Mouse (Mus musculus) heart, postnatal 14 days (tissue): ENCODE results near the gene Fdxr. TPM values are rescaled to one million over a fixed set of nuclear protein-coding genes. Genes with fewer than 3 reads are reported as not detected.

ENCODE experiments used
- DNase-seq, 2 experiments: peaks; one replicate each; pipeline ENCODE4 v3.0.0; 2021 to 2022
- intact Hi-C: fragments of 180-260 bp; cut with DNase I; formaldehyde crosslinking; loops from one replicate; pipeline ENCODE4 v1.15.1; 2025
- total RNA-seq, 2 experiments: library from RNA; stranded (reverse); gene quantifications; 2 replicates each; pipeline ENCODE4 v1.2.3; 2021

The Fdxr gene
- total RNA-seq, 2 experiments from 2014 or later = 7.0 to 7.5 TPM

DNA sequence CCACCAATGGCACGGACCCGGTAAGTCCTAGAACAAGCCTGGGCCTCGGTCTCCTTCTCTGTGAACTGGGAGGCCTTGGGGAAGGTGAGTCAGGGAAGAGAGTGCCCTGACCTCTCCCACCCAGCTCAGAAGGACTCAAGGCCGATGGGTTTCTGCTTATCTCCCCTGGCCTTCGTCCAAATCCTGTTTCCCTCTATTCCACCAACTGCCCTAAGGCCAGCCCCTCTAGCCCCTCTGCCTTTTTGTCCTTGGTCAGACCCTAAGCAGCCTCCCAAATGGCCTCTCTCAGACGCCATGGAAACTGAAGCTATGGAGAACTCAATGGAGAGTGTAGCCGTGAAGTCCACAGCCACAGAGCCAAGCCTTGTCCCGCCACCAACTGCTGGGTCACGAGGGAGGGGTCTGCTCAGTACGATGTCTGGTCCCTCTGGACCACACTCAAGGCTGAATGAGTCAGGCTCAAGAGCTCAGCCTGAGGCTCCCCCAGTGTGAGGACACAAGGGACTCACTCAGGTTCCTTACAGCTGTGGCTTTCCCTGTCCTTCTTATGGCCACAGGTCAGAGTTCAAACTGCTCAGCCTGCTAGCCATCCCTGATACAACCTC is 3.9 kb downstream of the Fdxr start:
- intact Hi-C loops = loop anchor here (5.0 kb wide), 1 partner anchor 41 kb away; no protein-coding TSS in a partner anchor
- DNase-seq = no peak

- DNase-seq = no peak
- intact Hi-C loops = loop anchor here (2.0 to 5.0 kb wide), 2 partner anchors 39 to 109 kb away; partner anchors contain the start of gene Slc9a3r1
These were observed 5.4 kb downstream of the Fdxr start for GRCm38 (mm10) chr11:115271481-115271880.

DNA sequence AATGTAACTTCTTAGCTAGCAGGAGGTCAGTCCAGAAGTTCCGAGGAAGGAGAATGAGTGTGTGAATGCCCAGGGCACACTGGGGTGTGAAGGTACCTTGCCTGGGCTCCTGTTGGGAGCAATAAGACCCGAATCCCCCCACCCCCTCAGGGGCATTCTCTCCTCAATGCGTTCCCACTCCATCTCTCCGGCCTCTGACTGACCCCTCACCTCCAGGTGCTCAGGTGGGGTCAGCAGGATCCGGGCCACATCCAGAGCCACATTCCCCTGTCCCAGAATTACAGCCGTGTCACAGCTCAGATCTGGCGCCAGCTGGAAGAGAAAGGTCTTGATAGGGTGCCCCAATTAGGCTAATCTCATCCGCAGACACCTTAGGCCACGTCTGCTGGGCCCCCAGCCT is 5.8 kb downstream of the Fdxr start:
- intact Hi-C loops = loop anchor here (2.0 to 5.0 kb wide), 2 partner anchors 39 to 108 kb away; partner anchors contain the start of gene Slc9a3r1
- no peak for DNase-seq

DNA sequence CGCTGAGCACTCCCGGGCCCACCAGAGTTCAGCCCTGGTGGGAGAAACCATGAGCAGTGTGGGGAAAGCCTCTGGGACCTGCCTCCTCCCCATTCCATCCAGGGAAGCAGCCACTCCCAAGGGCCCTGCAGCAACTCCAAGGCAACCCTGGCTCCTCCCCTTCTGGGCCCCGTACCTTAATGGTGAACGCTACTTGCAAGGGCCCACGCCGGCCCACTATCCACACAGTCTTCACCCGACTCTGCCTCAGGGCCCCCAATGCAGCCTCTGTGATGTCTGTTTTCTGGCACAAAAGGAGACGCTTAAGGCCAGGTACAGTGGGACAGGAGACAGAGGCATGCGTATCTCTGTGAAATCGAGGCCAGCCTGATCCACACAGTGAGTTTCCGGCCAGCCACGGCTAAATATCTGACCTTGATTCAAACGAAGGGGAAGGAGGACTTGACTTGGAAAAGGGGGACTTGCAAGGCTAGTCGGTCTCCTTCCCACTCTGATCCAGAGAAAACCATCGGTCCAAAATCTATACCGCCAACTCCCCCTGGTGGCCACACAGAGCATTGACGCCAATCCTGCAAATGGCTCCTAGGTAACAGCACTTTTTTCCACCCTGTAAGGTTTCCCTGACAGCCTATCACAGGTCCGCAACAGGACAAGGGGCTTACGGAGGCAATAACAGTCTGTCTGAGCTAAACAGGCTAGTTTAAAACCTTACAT is 6.5 kb downstream of the Fdxr start:
- DNase-seq = peak; percentile 80 to 87
- intact Hi-C loops = loop anchor here (1.0 to 5.0 kb wide), 3 partner anchors 38 to 108 kb away; partner anchors contain the start of gene Slc9a3r1

DNA sequence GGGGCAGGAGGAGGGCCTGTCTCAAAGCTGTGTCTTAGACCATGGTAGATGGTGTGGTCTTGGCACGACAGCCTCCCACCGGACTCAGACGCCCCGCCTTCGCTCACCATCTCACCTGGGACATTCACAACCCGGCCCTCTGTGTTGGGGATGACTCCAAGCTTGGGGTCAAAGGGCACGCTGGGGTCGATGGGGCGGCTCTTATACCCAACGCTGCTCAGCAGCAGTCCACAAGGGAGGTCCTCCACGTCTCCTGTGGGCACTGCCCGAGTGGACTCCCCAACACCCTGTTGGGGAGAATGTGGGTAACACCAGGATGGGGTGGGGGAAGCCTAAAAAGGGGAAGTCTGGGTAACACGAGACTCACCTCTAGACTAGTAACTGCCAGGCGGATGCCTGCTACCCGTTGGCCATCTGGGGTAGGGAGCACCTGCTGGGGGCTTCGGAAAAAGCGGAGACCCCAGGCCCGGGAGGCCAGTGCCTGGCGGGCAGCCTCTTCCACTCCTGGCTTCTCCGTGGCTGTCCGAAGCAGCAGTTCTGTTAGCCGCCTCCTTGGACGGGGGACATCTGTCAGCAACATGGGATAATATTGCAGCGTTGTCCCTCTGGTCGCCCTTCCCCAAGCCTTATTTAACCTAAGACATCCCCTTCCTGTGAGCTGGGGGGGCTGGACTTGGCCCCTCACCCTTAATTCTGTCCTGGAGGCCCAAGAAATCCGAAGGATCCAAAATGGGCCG is 7.4 kb downstream of the Fdxr start:
- intact Hi-C loops = loop anchor here (1.0 to 5.0 kb wide), 4 partner anchors 37 to 187 kb away; partner anchors contain the start of gene Slc9a3r1
- DNase-seq = no peak

GRCm38 (mm10) chr11:115267958-115268357 is 8.9 kb downstream of the Fdxr start:
- DNase-seq = no peak
- intact Hi-C loops = loop anchor here (5.0 kb wide), 1 partner anchor 186 kb away; no protein-coding TSS in a partner anchor

DNA sequence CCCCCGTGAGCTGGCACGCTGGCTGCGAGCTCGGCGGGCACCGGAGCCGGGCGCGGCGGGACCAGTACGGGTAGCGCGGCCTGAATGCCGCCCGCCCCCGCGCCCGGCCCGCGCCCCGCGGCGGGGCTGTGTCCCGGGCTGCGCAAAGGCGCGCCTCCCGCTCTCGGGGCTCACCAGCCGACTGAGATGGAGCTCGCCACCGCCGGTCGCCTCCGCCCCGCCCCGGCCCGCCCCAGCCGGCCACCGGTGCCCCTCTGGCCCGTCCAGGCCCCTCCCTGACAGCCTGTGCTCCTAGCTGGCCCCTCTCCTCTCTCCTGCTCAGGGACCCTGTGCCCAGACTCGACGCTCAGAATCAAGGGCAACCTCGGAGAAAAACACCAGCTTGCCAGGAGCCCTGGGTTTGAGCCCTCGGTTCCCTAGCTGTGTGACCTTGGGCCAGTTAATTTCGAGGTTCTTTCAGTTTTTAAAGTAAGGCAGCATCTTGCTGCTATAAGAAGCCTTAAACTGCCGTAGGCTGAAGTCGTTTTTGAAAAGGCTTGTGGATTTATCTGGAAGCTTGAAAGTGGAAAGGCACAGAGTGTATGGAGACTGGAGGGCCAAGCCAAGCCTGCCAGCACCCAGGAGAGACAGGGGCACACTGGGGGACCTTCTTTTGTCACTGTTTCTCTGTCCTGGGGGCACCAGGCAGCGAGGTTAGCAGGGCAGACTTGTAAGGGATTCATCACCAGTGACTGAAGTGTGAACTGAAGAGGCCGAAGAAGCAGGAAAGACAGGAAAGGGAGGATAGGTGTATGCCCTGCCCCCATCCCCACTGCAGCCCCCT is 9.6 kb downstream of the Fdxr start, which contains the start of gene Grin2c:
Gene Grin2c, minus strand, starts transcription at position 183 of the 823 bp plus-strand sequence.
- intact Hi-C loops = loop anchor here (5.0 kb wide), 1 partner anchor 185 kb away; no protein-coding TSS in a partner anchor

GRCm38 (mm10) chr11:115266400-115266778 is 10.5 kb downstream of the Fdxr start:
- intact Hi-C loops = loop anchor here (5.0 kb wide), 1 partner anchor 184 kb away; no protein-coding TSS in a partner anchor
- no peak for DNase-seq

More for the DNA sequence above, 9.6 kb downstream of the Fdxr start, which contains the start of gene Grin2c:
- DNase-seq = no peak

DNA sequence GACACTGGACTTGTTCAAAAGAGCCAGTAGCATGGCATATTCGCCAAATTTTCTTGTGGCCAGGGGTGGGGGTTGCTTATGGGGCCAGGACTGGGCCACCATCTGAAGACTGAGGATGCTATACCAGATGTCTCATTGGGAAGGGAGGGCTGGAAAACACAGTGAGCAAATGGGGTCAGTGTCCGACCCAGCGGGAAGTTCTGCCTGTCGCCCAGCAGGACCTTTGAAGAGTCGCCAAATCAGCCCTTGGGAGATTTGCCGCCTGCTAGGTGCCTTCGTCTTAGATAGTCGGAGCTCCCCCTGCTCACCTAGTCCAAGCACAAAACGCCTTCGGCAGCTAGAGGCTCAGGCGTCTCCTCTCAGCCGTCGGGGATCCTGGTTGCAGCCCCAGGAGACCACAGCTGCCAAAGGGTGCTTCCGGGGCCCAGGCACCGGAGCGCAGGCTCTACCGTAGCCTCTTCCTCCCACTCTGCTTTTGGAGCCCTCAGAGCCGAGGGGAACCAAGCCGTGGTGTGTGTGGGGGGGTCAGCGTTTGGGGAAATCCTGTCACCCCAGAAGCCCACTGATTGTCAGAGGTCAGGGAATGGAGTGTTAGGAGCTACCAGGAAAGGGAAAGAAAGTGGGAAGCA is 11.0 kb downstream of the Fdxr start:
- intact Hi-C loops = loop anchor here (1.0 to 5.0 kb wide), 2 partner anchors 64 to 184 kb away; no protein-coding TSS in a partner anchor
- no peak for DNase-seq

DNA sequence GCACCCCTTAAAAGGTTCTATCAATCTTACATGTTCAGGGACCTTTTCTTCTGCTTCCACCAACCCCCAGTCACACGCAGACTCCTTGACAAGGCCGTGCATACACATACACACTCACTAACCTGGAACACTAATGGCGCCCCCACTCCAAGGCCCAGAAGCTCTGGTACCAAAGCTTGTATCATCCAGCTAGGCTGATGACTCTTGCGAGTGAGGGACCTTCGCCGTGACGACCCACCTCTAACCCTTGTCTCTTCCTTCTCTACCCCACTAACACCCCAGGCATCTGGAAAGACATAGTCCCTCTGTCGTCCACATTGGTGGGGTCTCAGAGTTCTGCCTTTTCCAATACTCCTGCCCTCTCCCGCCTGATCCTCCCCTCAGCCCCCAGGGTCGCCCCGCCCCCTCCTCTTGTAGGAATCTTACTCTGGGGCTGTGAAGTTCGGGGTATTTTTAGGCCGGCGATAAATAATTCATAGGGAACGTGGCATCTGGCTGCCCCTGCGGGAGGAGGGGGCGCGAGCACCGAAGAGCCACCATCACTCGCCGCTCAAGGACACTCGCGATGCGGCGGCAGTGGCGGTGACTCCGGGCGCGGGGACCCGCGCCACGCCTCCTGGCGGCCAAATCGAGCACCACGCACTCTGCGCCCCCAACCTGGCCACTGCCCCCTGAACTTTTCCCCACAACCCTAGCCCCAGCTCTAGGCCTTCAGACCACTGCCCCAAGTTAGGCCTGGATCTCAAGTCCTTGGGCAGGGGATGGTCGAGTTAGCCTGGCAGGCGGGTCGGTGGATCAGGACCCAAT is 11.8 kb downstream of the Fdxr start:
- intact Hi-C loops = loop anchor here (1.0 to 5.0 kb wide), 2 partner anchors 63 to 183 kb away; no protein-coding TSS in a partner anchor

DNA sequence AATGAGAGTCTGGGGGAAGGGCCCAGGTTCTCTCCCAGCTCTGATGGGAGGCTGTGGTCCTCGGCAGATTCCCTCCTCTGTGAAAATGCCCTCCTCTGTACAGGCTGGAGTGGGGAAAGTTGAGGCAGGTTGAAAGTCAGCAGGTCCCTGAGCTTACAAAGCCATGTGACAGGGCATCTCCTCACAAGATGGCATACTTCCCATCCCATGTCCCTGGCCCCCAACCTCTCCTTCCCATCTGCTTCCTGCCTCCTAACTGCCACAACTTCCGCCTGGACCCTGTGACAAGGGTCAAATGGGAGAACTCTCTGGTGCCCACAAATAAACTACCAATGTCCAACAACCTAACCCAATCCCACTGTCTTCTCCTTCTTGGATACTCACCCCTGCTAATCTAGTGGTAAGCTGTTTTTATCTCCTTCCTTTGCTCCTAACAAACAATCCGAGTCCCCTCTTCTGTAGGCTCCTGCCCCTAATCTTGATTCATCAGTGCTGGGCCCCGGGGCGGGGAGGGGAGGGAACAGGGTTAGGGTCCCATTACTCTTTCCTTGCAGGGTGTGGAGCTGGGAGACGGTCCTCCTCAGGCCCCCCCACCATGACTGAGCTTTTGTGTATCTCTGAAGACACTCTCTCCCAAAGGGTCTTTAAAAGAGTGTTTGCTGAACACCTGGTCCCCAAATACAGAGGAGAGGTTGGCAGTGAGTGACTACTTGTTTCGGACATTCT is 12.6 kb downstream of the Fdxr start:
- intact Hi-C loops = no loop called here
- no peak for DNase-seq

More for the DNA sequence above, 11.8 kb downstream of the Fdxr start:
- DNase-seq = peak in 1 of 2 experiments; percentile 48

DNA sequence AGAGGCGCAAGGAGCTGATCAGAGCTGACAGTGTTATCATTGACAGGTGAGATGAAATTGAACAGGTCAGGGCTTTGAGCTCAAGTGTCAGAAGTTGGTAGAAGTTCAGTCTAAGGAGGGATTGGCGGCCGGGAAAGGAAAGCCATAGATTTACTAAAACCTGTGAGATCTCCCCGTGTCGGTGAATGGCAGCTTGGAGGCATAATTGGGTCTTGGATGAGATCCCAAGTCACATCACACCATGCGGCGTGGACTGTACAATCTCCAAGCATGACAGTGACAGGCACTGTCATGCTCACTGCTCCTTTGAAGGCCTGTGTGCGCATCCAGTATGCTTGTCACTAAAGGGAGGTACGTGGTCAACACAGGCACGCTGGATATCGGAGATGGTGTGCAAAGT is 13.9 kb downstream of the Fdxr start:
- intact Hi-C loops = no loop called here
- DNase-seq = no peak

- intact Hi-C loops = no loop called here
- no peak for DNase-seq
These were observed 17.7 kb downstream of the Fdxr start for GRCm38 (mm10) chr11:115259134-115259533.

GRCm38 (mm10) chr11:115257775-115258510 is 18.9 kb downstream of the Fdxr start:
- DNase-seq = no peak
- intact Hi-C loops = no loop called here

- intact Hi-C loops = no loop called here
These were observed 25.6 kb downstream of the Fdxr start for GRCm38 (mm10) chr11:115251258-115251657.

DNA sequence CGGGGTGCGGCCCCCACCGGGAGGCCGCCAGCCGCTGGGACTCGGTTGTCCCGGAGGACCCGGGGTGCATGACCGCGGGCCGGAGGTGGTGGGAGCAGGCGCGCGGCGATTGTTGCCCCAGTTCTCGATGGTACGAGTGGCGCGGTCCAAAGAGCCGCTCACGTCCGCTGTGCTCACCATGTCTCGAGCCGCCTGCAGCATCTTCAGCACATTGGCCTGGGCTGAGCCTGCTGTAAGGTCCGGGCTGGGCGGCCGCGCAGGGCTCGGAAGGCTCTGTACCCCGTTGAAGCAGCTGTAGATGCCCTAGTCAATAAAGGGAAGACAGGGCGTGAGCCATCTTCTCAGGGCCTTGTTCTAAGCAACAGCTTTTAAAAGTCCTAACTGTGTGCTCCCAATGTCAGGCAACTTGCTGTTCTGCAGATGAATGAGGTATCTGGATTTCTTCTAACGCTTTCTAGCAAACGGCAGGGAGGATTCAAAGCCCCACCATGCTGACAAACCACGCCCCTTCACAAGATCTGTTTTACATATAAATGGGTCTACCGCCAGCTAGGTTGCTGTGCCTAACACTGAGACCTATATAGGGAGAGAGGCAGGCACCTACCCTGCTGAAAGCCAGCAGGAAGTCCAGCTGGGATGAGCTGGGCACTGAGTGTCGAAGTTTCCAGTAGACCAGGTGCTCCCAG is 26.3 kb downstream of the Fdxr start:
- no peak for DNase-seq
- intact Hi-C loops = no loop called here

More at GRCm38 (mm10) chr11:115251258-115251657, 25.6 kb downstream of the Fdxr start:
- no peak for DNase-seq
